ENCODE assay signal across 8 mouse cellular contexts in the genomic region with DNA sequence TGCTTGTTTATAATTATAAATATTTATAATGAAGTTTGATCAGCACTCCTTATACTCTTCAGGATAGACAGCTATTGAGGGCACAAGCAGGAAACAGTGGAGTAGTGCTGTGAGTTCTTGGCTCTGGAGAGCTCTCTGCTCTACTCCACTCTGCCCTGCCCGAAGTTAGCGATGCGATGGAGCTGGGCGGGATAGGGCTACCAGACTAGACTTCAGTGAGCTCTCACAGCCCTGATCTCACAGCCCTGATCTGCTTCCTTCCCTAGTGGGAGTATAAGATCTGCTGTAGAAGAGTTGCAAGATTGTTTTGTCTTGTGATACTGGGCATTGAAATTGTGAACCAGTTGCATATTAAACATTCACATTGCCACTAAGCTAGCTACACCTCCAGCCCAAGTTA. TPM values are rescaled to one million over a fixed set of nuclear protein-coding genes. Genes with fewer than 3 reads are reported as not detected.
DNase-seq lines count a peak whose midpoint lies in the region; ATAC-seq and TF ChIP-seq lines count a peak whose summit lies in the region.

No protein-coding gene starts in this region.

- no peak for ATAC-seq in heart, postnatal 0 days (ENCODE audit: insufficient read depth, low read depth)
- ATAC-seq in limb, embryonic 13.5 days (ENCODE audit: low FRiP score, low read depth), result no peak

- no peak for TF ChIP-seq EP300 in heart, postnatal 0 days (IDR thresholded peaks at IDR 0.05; ENCODE audit: low read depth)

- peak overlapping the region; percentile 92 for H3K4me2 ChIP-seq in heart, postnatal 0 days (ENCODE audit: low read depth, low read length)
- peak overlapping the region; percentile 100 for H3K4me2 ChIP-seq in limb, embryonic 13.5 days (replicated peaks)

- H3K9me3 ChIP-seq in heart, postnatal 0 days (replicated peaks; ENCODE audit: control insufficient read depth, low read length), result no peaks in the 10 kb centered on the region
- H3K9me3 ChIP-seq in limb, embryonic 13.5 days, result no peaks in the 10 kb centered on the region

- peak overlapping the region; percentile 78 for H3K9ac ChIP-seq in heart, postnatal 0 days (replicated peaks; ENCODE audit: low read depth, low read length)
- H3K9ac ChIP-seq in limb, embryonic 13.5 days, result peak overlapping the region; percentile 46

- H3K27me3 ChIP-seq in heart, postnatal 0 days (ENCODE audit: control insufficient read depth, insufficient read depth, low read length), result no peaks in the 10 kb centered on the region
- H3K27me3 ChIP-seq in limb, embryonic 13.5 days, result no peaks in the 10 kb centered on the region

- H3K27ac ChIP-seq in heart, postnatal 0 days (ENCODE audit: low read depth), result 0 out of 2 replicates have a peak overlapping the region, but pooled peaks have one; percentile 40
- no peak overlapping the region for H3K27ac ChIP-seq in limb, embryonic 13.5 days
- H3K27ac ChIP-seq in olfactory bulb, adult 2 months (ENCODE audit: insufficient read depth, low read depth, low read length), result no peak overlapping the region

- no peak for TF ChIP-seq CTCF in heart, postnatal 0 days (IDR thresholded peaks at IDR 0.05; ENCODE audit: low read depth)
- TF ChIP-seq CTCF in olfactory bulb, adult 2 months (IDR thresholded peaks at IDR 0.05; ENCODE audit: insufficient read depth, low read depth, low read length), result no peak

- peak; percentile 10 for DNase-seq in gastrocnemius, postnatal 25 days
- no peak for DNase-seq in gastrocnemius, adult 18-20 months (ENCODE audit: low spot score)
- DNase-seq in Muller cell, postnatal 12 days (ENCODE audit: inconsistent ontology term), result peak; percentile 1
- DNase-seq in heart, postnatal 0 days (ENCODE audit: low spot score), result no peak
- no peak for DNase-seq in right cerebral cortex, postnatal 4 days
- no peak for DNase-seq in T-cell, adult 2 months (ENCODE audit: low spot score)

- TF ChIP-seq POLR2A in olfactory bulb, adult 2 months (IDR thresholded peaks at IDR 0.05; ENCODE audit: insufficient read depth, low read depth, low read length), result no peak

- peaks cover 36% of the 10 kb centered on the region for H3K36me3 ChIP-seq in heart, postnatal 0 days (replicated peaks; ENCODE audit: control insufficient read depth, insufficient read depth, low read length)
- peaks cover 51% of the 10 kb centered on the region for H3K36me3 ChIP-seq in limb, embryonic 13.5 days

- WGBS in heart, postnatal 0 days, result 2% methylated on average over 4 of the region's 4 CpGs
- 57% methylated on average over 4 of the region's 4 CpGs for WGBS in limb, embryonic 13.5 days
- 2% methylated on average over 4 of the region's 4 CpGs for WGBS in olfactory bulb, adult 2 months

- 0 out of 2 replicates have a peak, but pooled peaks cover 14% of the 10 kb centered on the region for H3K4me1 ChIP-seq in heart, postnatal 0 days (ENCODE audit: control insufficient read depth, insufficient read depth)
- peaks cover 48% of the 10 kb centered on the region for H3K4me1 ChIP-seq in limb, embryonic 13.5 days
- peaks cover 5% of the 10 kb centered on the region; the same call in 1 of the 2 replicates for H3K4me1 ChIP-seq in olfactory bulb, adult 2 months (ENCODE audit: control insufficient read depth, insufficient read depth, low read length)

- H3K4me3 ChIP-seq in heart, postnatal 0 days (ENCODE audit: low read depth, low read length), result peak overlapping the region; percentile 73
- H3K4me3 ChIP-seq in limb, embryonic 13.5 days, result peak overlapping the region; percentile 99
- H3K4me3 ChIP-seq in olfactory bulb, adult 2 months (ENCODE audit: insufficient read depth, low read depth, low read length), result peak overlapping the region; percentile 27; the same call in 1 of the 2 replicates

RNA-seq across cellular contexts. Expression of a gene that starts 3.9 kb away (rescaled TPM):
- total RNA-seq in gastrocnemius, postnatal 25 days (2021), result 10 to 100 TPM; 14.5 to 17.3 TPM
- 10 to 100 TPM; 13.0 to 15.3 TPM for total RNA-seq in gastrocnemius, adult 18-20 months (2021)
- total RNA-seq in heart, postnatal 0 days (2014; rRNA removed; ENCODE audit: low replicate concordance), result 24.4 and 34.8 TPM in 2 replicates
- 10.5 and 12.2 TPM in 2 replicates for polyA plus RNA-seq in heart, postnatal 0 days (2015; fragmentation: Nextera tagmentation; extraction: Ambion mirVana)
- polyA plus RNA-seq in limb, embryonic 13.5 days (2015; fragmentation: Nextera tagmentation; extraction: Ambion mirVana), result 31.9 and 35.9 TPM in 2 replicates
- not detected in 2 replicates for polyA plus RNA-seq in olfactory bulb, adult 2 months (2012; ENCODE audit: insufficient read depth, insufficient read length, low replicate concordance, missing spikeins)

RNA-seq across cellular contexts. Expression of a gene that starts 29.1 kb away (rescaled TPM):
- 10 to 100 TPM; 12.7 to 14.4 TPM for total RNA-seq in gastrocnemius, postnatal 25 days (2021)
- total RNA-seq in gastrocnemius, adult 18-20 months (2021), result 10 to 100 TPM in 1 of 2 experiments, 1 to 10 TPM in 1; 8.1 to 10.6 TPM
- total RNA-seq in heart, postnatal 0 days (2014; rRNA removed; ENCODE audit: low replicate concordance), result 19.2 and 36.1 TPM in 2 replicates
- polyA plus RNA-seq in heart, postnatal 0 days (2015; fragmentation: Nextera tagmentation; extraction: Ambion mirVana), result 4.8 and 7.0 TPM in 2 replicates
- polyA plus RNA-seq in limb, embryonic 13.5 days (2015; fragmentation: Nextera tagmentation; extraction: Ambion mirVana), result 1.7 and 2.6 TPM in 2 replicates
- polyA plus RNA-seq in olfactory bulb, adult 2 months (2012; ENCODE audit: insufficient read depth, insufficient read length, low replicate concordance, missing spikeins), result not detected in 2 replicates

Comparison
In these comparisons a context has a peak if more than half of its experiments do, and no peak if none do; other contexts are left out.
1. DNase-seq: peak in gastrocnemius, postnatal 25 days (single experiment) and Muller cell, postnatal 12 days (single experiment); none in gastrocnemius, adult 18-20 months (single experiment), heart, postnatal 0 days (single experiment), right cerebral cortex, postnatal 4 days (single experiment) and T-cell, adult 2 months (single experiment).
2. H3K4me3 ChIP-seq: peak in every context shown above with its lines; median percentile 99 in limb, embryonic 13.5 days; 73 in heart, postnatal 0 days; 27 in olfactory bulb, adult 2 months.